Mouse (Mus musculus): ENCODE results near the gene Efcab6. TPM values are rescaled to one million over a fixed set of nuclear protein-coding genes. Genes with fewer than 3 reads are reported as not detected.

The Efcab6 gene
- polyA plus RNA-seq, 1 experiment from 2014 or later = 0.20 TPM

Other genes with a start within 250 kb of the Efcab6 start
- 9.7 and 11.8 TPM in 2 replicates for gene Sult4a1, start 40.4 kb upstream of the Efcab6 start, polyA plus RNA-seq (2014; fragmentation: Nextera tagmentation; extraction: Ambion mirVana)
- gene Pnpla5, start 57.8 kb upstream of the Efcab6 start, polyA plus RNA-seq (2014; fragmentation: Nextera tagmentation; extraction: Ambion mirVana) = not detected in 2 replicates
- 1.6 and 2.0 TPM in 2 replicates for gene Pnpla3, start 102.5 kb upstream of the Efcab6 start, polyA plus RNA-seq (2014; fragmentation: Nextera tagmentation; extraction: Ambion mirVana)
- gene Samm50, start 126.9 kb upstream of the Efcab6 start, polyA plus RNA-seq (2014; fragmentation: Nextera tagmentation; extraction: Ambion mirVana) = 78.8 and 83.0 TPM in 2 replicates
- 3.3 and 4.9 TPM in 2 replicates for gene Parvb, start 166.7 kb upstream of the Efcab6 start, polyA plus RNA-seq (2014; fragmentation: Nextera tagmentation; extraction: Ambion mirVana)